Mouse (Mus musculus) lung, postnatal 14 days (tissue): Measurements from ENCODE around the gene Pkib.

Experiments used
- DNase-seq: peaks from one replicate; pipeline ENCODE4 v3.0.0; 2021

Gene Pkib

GRCm38 (mm10) chr10:57741351-57741750, 109.6 kb downstream of the Pkib start:
- no peak for DNase-seq

GRCm38 (mm10) chr10:57743045-57743444, 111.3 kb downstream of the Pkib start:
- DNase-seq = no peak

DNA sequence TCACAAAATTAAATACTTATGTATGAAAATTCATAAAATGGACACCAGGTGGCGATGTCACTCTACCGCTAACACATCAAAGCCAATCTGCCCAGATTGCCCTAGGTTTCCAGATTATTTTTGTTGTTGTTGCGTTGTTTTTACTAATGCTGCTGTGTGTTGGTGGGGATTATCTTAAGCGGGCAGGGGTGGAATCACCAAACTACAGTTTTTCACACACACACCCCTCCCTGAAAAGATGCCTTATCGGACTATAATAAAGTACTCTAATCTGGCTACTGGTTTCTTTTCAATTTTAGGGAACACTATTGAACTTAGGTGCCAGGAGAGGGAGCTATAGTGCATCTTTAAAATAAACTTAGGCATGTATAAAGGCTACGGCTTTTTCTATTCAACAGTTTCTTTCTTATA, 111.8 kb downstream of the Pkib start:
- peak; percentile 39 for DNase-seq

GRCm38 (mm10) chr10:57744128-57744765, 112.5 kb downstream of the Pkib start:
- no peak for DNase-seq

DNA sequence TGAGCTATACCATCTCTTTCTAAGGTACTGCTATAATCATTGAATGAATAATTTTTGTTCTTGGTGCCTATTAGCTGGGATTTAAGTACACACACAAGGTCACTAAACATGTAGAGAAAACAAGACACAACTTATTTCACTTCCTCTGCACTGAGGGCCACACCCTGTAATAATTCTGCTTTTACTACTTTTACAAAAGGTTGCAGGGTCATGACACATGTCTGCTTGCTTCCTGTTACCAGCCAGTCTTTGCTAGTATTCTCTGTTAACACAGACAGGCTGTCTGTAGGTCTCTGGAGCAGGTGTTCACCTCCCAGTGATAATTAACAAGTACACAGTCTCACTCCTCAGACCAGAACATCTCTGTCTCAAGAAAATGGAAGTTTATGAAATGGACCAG, 113.7 kb downstream of the Pkib start:
- no peak for DNase-seq

GRCm38 (mm10) chr10:57747127-57747526, 115.3 kb downstream of the Pkib start:
- no peak for DNase-seq

- DNase-seq = no peak
Measured at GRCm38 (mm10) chr10:57753343-57753742, 121.6 kb downstream of the Pkib start.

- DNase-seq = no peak
Measured at GRCm38 (mm10) chr10:57755201-57755736, 123.5 kb downstream of the Pkib start.

DNA sequence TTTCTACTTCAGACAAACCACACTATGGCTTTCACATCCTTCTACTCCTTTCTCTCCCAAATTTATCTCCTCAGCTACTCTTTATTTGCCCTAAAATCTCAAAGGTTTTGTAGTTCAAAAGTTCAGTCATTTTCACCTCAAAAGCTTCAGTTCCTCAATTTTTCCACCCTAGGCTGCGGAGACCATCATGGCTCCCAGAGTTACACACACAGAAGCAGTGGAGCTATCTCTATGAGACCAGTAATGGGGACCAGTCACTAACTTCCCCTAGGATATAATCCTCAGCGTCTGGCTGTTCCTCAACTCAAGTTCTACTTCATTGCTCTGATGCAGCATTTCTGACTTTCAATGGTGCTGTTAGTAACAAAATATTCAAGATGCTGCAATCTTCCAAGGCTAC, 127.2 kb downstream of the Pkib start:
- DNase-seq = no peak

GRCm38 (mm10) chr10:57760694-57761093, 128.9 kb downstream of the Pkib start:
- DNase-seq = no peak

- DNase-seq = no peak
Measured at GRCm38 (mm10) chr10:57763044-57763443, 131.3 kb downstream of the Pkib start.

DNA sequence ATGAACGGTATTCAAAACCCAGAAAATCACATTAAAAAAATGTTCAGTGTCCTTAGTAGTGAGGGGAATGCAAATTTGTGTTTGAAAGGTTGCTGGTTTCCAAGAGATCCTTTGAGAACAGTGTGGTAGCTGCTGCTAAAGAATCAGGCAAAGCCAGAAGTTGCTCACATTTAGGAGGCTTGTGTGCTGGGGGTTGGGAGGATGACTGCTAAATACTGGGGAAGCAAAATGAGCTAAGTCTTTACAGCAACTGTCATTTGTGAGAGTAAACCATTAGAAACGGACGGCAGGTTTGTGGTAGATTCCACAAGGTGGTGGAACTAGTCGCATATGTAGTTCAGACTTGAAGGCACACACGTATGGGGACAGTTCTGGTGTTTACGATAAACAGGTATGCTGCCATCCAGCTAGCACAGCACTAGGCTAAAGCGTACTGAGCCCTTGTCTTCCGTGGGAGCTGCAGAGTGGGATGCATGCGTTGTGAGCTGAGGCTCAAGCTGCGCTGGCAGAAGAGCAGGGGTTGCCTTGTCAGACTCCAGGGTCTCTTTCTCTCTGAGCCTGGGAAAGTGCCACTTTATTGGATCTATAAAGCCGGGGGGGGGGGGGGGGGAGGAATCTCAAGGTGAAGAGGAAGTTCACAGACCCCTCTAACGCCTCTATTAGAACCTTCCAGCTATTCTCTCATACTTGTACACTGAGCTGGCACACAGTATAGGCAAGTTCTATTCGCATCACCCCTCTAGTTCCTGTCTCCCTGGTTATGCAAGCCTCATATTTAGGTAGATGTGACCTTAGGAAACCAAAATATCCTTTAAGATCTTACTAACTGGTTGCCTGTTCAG, 151.7 kb downstream of the Pkib start:
- DNase-seq = no peak

- DNase-seq = peak; percentile 58
Measured at GRCm38 (mm10) chr10:57784131-57784875, 152.5 kb downstream of the Pkib start.

GRCm38 (mm10) chr10:57784876-57785150, 153.0 kb downstream of the Pkib start, which contains the start of gene Fabp7:
Gene Fabp7 (plus strand): TSS chr10:57784881.
- no peak for DNase-seq

DNA sequence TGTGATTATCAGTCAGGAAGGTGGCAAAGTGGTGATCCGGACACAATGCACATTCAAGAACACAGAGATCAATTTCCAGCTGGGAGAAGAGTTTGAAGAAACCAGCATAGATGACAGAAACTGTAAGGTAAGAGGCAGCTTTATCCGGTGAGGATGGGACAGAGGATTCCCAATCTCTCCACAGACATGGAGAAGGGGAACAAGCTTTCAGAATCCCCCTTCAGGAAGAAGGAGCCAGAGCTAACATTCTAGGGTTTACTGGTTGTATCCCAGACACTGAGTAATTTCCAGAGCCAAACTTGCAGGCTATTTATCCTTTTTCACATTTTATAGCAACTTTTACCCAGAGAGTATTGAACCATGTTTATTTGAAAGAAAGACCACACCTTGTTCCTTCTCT, 153.8 kb downstream of the Pkib start:
- no peak for DNase-seq
